Mouse (Mus musculus) layer of hippocampus, postnatal 36 days (tissue): ENCODE data around the gene Mapk1ip1l. TPM values are rescaled to one million over a fixed set of nuclear protein-coding genes. Genes with fewer than 3 reads are reported as not detected.
"Not testable (repeated sequence)": the region's sequence is repeated elsewhere in the genome, so short reads cannot be mapped to it uniquely, and the experiment has no call there.

Experiments
- DNase-seq, 2 experiments: peaks; one replicate each; pipeline ENCODE4 v3.0.0; 2022
- total RNA-seq, 2 experiments: library from RNA; stranded (reverse); gene quantifications; 2 replicates each; pipeline ENCODE4 v1.2.3; 2021

Gene Mapk1ip1l
- total RNA-seq, 2 experiments from 2014 or later: 55.8 to 57.8 TPM

DNA sequence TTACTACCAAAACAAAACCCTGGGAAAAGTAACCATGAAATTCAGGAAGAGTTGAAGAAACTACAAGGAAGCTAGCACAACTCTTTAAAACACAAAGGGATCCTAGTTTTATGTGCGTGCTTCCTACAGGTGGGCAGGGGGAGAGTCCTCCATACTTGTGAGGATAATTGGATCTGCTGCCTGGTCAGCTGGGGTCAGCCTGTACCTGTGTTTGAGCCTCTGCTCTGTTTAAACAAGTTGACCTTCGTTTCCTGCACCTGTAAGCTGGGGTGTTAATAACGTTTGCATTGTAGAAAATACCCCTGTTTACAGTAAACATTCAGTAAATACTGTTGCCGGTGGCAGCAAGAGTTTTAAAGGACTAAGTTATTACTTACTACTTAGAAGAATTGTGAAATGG, 7.9 kb downstream of the Mapk1ip1l start:
- DNase-seq: no peak

DNA sequence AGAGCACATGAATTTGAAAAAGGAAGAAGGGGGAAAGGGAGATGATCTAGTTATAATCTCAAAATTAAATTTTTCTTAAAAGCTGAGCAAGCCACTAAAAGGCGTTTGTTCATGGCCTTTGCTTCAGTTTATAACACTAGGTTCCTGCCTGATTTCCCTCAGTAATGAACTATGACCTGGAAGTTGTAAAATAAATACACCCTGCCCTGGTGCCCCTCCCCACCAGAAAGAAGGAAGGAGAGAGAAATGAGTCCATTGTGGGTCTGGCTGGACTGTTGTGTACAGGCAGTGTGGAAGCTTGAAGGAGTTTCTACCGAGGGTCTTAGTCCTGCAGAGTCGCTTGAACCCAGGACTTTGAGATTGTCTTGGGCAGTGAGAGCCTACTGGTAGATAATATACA, 9.6 kb downstream of the Mapk1ip1l start:
- no peak for DNase-seq

- DNase-seq: no peak
Measured at GRCm38 (mm10) chr14:47309061-47309460, 11.0 kb downstream of the Mapk1ip1l start.

DNA sequence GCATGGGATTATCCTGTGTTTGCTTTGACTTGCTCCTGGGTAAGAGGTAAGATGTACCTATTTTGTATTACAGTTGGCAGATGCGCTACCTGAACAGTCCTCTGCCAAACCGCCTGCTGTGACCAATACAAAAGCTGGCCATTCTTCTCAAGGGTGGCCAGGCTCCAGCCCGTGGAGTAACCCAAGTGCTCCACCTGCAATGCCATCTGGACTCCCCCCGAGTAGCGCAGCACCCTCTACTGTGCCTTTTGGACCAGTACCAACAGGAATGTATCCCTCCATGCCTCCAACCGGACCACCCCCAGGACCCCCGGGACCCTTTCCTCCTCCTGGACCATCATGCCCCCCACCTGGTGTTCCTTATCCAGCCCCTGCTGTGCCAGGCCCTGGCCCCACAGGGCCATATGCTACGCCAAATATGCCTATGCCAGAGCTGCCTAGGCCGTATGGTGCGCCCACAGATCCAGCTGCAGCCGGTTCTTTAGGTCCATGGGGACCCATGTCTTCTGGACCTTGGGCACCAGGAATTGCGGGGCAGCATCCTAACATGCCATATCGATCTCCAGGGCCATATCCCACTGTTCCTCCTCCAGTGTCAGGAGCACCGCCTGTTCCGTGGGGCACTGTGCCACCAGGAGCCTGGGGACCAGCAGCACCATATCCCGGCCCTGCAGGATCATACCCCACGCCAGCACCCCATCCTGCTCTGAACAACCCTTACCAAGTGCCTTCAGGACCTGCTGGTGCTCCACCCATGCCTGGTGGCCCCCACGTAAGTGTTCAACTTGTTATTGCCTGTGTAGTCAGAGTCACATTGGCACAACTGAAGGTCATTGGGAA, 12.5 kb downstream of the Mapk1ip1l start:
- no peak for DNase-seq

GRCm38 (mm10) chr14:47319362-47319761, 21.3 kb downstream of the Mapk1ip1l start:
- DNase-seq: no peak

DNA sequence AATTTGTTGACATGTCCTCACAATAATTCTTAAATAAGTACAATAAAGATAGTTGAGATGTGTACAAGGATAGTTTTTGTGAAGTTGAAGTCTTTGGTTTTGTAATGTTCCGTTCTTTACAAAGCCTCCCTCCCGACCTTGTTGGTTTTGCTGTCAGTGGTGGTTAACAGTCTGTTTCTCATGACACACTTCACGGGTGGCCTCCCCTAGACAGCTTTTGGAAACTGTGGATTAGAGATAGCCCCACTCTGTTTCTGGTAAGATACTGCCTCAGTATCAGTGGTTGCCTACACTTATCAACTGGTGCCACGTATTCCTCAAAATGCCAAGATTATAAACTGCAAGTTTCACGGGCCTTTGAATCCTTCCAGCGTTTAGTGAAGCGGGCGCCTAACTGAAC, 23.5 kb downstream of the Mapk1ip1l start:
- not testable (repeated sequence) for DNase-seq

GRCm38 (mm10) chr14:47325965-47326761, 28.1 kb downstream of the Mapk1ip1l start:
- DNase-seq: no peak

- no peak for DNase-seq
Measured at GRCm38 (mm10) chr14:47327347-47327746, 29.3 kb downstream of the Mapk1ip1l start.

DNA sequence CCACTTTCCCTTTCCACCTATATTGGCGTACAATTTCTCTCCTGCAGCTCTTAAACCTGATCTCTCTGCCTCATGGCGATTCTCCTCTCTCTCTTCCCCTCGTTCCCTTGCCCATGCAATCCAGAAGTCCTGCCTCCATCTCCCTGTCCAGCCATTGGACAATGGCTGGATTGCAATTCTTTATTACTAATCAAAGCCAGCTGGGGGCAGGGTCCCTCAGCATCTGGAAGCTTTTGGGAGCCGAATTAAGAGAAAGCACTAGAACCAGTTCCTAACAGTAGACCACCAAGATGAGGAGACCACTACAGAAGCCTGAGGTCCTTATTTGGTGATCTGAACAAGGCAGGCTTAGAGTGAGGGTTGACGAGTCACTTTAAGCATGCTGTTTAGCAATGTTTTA, 33.9 kb downstream of the Mapk1ip1l start:
- no peak for DNase-seq

GRCm38 (mm10) chr14:47334819-47335218, 36.8 kb downstream of the Mapk1ip1l start:
- DNase-seq: peak; percentile 63 to 73

DNA sequence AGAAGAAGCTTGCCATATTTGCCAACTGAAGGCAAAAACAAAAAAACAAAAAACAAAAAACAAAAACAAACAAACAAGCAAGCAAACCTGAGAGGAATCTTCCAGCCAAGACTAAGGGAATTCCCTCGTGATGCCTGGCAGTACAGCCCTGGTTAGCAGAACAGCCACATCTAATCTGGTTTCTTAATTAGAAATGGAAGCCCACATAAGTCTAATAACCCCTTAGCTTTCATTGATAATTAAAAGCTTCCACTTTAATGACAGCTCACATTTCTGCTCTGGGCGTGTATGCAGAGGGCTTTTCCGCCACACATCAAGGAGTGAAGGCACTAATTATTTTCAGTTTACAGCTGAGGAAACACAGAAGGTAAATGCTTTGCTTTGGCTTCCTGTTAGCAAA, 37.2 kb downstream of the Mapk1ip1l start:
- no peak for DNase-seq

DNA sequence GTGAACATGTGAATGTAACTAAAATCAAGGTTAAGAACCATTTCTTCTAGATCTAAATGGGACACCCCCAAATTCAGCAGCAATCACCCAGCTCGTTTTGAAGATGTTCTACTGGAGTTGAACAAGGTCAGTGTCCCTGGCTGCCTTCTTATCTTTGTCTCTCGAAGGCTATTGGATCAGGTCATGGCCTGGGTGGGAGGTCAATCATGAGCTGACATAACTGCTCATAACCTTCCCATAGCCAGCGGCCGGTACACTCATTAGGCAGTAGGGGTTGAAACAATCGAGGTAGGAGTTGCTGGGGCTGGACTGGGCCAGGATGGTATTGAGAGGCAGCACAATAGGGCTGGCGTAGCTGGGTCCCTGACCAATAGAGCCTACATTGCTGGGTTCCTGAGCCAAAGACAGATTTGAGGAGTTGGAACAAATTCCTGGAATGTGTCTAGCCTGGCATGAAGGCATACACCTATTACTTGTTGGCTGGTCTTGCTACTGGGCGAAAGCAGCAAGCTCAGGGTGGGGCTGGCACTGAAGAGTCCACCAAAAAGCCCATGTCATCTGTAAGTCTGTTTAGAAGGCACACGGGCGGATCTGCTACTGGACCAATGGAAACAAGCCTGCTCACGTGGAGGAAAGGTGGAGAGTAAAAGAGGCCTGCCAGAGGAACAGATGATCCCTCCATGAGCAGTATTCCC, 42.3 kb downstream of the Mapk1ip1l start:
- no peak for DNase-seq

DNA sequence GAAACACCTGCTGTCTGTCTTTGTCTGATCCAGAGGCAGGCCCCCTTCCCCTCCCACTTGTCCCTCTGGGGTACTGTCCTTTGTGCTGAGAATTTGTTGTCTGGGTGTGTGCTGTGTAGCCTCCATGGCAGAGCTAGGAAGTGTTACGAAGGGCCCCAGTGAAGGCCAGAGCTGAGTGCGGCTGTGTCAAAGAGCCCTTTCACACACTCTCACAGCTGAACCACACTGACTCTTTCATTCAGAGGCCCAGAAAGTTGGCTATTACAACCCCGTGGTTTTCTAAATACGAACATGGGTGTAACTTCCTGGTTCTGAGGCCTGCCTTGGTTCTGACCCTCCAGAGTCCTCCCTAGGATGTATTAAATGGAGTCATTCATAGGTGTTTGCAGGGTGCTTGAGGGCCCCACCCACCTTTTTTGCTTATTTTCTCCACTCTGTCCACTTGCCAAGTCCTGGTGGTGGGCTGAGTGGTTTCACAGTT, 43.8 kb downstream of the Mapk1ip1l start:
- no peak for DNase-seq

GRCm38 (mm10) chr14:47346715-47347114, 48.6 kb downstream of the Mapk1ip1l start:
- no peak for DNase-seq

DNA sequence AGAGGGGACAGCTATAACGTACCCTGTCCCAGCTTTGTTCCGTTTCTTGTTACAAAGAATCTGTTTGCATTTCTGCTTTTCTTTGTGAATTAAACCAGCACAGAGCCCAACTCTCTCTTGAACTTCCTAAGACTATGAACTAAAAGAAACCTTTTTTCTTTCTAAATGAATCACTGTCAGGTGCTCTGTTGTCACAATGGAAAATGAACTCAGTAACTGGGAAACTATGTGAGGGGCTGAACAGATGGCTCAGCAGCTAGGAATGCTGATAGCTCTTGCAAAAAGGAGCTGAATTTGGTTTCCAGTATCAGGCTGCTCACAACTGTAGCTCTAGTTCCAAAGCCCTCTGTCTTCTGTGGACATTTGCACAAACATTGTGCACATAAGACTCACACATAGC, 52.9 kb downstream of the Mapk1ip1l start:
- no peak for DNase-seq

DNA sequence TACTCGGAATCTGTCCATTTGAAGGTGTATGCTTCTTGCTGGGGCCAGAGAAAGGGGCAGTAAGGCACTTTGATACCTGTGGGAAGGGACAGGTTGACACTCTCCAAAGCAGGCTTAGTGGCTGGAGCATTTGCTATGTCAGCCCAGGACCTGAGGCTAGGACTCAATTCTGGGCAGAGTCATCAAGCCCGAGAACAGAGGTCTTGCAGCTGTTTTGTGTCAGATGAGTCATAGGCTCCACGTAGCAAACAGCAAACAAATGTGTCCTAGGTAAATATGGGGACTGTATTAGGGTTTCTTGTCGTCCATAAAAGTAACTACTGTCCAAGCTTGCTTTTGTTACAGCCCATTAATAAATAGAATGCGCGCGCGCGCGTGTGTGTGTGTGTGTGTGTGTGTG, 54.2 kb downstream of the Mapk1ip1l start:
- DNase-seq: no peak

DNA sequence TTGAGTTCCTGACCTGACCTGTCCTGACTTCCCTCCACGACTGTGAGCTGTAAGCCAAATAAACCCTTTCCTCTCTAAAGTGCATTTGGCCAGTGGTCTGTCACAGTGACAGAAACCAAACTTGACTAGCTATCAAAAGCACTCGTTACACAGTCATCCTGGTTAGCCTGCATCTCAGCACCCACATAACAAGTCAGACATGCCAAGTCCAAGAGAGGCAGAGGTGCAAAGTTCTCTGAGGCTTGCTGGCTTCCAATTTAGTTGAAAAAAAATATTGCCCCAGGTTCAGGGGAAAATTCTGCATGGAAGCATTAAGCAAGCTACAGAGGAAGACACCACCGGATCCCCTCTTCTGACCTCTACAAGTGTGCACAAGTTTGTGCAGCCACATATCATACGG, 55.2 kb downstream of the Mapk1ip1l start:
- DNase-seq: no peak

DNA sequence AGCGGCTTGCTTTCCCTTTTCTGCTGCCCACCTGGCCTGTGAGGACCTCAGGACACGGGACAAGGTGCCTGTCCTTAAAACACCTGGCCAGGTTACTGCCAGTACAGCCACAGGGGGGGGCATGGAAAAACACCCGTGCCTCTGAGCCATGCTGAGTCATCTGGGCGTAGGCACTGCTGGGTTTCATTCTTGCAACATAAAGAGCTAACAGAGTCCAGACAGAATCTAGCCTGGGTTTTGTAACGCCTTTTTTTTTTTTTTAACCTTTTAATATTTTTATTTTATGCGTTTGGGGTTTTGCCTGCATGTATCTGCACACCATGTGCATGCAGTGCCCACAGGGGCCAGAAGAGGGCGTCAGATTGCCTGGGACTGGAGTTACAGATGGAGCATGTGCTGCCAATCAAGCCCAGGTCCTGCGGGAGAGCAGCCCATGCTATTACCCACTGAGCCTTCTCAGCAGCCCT, 56.1 kb downstream of the Mapk1ip1l start:
- no peak for DNase-seq

GRCm38 (mm10) chr14:47354948-47355347, 56.9 kb downstream of the Mapk1ip1l start:
- no peak for DNase-seq

DNA sequence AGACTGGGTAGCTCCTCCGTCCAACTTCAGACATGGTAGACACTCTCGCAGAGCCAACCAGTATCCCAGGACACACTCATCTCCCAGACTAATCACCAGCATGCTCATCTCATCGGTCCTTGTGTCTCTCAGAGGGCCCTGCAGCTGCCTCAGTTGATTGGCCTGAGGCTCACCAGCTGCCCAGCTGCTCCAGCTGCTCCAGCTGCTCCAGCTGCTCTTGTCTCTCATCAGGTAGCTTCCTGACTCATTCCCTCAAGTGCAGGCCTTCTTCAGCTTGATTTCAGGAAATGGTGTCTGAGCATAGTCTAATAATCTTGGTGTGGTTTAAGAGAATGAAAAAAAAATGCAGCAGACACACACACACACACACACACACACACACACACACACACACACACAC, 58.6 kb downstream of the Mapk1ip1l start:
- no peak for DNase-seq

DNA sequence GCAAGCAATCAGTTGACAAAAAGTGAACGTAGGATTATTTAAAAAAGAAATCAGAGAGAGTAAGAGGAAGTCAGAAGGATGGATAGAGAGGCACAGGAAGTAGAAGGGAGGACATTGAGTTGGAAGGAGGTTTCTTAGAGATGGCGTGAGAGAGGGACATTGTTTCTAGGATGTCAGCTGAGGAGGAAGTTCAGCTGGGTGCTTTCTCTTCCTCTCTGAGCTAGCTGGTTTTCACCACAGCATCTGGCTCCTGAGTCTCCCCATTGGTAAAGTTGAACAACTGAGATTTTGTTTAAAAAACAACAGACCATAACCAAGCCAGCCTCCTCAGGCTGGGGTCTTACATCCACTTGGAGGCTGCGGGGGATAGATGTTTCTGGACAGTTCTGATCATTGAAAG, 61.5 kb downstream of the Mapk1ip1l start:
- DNase-seq: no peak

- no peak for DNase-seq
Measured at GRCm38 (mm10) chr14:47361418-47361817, 63.4 kb downstream of the Mapk1ip1l start.

DNA sequence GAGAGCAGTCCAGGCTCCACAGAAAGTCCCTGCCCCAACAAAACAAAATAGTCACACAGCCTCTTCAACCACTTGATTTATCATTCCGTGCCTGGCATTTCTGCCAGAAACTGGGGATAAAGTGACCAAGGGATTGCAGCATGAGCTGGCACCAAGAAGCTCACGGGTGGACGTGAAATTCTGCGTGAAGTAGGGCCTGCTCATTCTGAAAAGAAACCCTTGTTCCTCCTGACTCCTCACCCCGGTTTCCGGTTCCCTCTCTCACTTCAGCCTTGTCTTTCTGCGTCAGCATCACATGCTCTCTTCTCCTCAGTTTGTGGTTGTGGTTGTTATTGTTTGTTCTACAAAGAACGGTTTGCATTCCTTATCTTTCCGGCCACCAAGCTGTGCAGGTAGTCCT, 63.8 kb downstream of the Mapk1ip1l start:
- no peak for DNase-seq
